Mouse (Mus musculus) testis, adult 2 months (tissue): ENCODE data around the gene Tcea2.

ENCODE experiments used
- CTCF ChIP-seq: fragments of 200-500 bp; IDR thresholded peaks from 2 replicates; pipeline ENCODE4 v1.5.1; 2012; ENCODE audit warnings: low read depth, mild to moderate bottlenecking, inconsistent platforms, low read length, moderate library complexity; ENCODE audit not compliant: control insufficient read depth, insufficient read depth, insufficient replicate concordance
- POLR2A ChIP-seq: fragments of 200-500 bp; IDR thresholded peaks from 2 replicates; pipeline ENCODE4 v1.6.1; 2012; ENCODE audit warnings: low read depth, mild to moderate bottlenecking, inconsistent platforms, low read length, moderate library complexity; ENCODE audit not compliant: control insufficient read depth

DNA sequence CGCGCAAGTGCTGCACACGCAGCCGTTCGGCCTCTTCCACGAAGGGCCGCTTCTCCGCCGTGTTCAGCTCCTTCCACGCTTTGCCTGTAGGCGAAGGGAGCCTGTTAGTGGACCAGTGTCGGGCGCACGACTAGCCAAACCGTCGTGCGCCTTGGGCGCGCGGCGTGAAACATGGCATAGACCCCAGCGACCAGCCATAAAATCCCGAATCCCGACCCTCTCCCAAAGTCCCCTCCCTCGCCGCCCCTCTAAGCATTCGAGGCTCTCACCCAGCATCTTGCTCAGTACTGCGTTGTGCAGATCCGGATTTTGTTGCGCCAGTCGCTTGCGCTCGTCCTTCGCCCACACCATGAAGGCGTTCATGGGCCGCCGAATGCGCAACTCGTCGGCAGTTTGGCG, 9.2 kb upstream of the Tcea2 start:
- TF ChIP-seq POLR2A (no peak), CTCF (no peak)
